Mouse (Mus musculus) ZHBTc4 (cell line): ENCODE measurements around the gene Scyl1.

Experiments
- DNase-seq: peaks from one replicate; pipeline ENCODE4 v3.0.0-alpha.2; 2011; ENCODE audit warnings: low read depth, low spot score

Gene Scyl1

DNA sequence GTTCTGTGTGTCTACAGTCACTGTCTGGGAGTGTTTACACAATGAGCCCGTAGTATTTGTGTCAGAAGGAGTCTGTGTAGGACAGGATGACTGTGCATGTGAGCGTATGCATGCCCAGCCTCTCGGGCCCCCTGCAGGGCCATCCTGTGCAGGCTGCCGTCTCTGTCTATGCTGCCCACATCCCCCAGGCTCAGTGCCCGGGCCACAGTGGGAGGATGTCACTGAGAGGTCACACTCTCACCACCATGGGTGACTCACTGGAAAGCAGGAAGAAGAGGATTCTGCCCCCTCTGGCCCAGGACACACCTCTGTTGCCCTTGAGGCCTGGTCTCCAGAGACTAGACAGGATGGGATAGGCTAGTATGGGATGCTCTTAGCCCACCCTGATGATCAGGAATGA, 27.6 kb downstream of the Scyl1 start:
- DNase-seq: no peak

DNA sequence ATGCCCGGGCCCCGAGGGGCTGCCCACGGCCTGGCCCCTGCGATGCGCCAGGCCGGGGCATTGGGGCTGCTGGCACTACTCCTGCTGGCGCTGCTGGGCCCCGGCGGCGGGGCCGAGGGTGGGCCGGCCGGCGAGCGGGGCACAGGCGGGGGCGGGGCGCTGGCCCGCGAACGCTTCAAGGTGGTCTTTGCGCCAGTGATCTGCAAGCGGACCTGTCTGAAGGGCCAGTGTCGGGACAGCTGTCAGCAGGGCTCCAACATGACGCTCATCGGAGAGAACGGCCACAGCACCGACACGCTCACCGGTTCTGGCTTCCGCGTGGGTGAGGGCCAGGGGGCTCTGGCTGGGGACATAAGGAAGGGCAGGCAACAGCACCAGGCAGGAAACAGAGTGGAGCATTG, 29.0 kb downstream of the Scyl1 start:
- no peak for DNase-seq

DNA sequence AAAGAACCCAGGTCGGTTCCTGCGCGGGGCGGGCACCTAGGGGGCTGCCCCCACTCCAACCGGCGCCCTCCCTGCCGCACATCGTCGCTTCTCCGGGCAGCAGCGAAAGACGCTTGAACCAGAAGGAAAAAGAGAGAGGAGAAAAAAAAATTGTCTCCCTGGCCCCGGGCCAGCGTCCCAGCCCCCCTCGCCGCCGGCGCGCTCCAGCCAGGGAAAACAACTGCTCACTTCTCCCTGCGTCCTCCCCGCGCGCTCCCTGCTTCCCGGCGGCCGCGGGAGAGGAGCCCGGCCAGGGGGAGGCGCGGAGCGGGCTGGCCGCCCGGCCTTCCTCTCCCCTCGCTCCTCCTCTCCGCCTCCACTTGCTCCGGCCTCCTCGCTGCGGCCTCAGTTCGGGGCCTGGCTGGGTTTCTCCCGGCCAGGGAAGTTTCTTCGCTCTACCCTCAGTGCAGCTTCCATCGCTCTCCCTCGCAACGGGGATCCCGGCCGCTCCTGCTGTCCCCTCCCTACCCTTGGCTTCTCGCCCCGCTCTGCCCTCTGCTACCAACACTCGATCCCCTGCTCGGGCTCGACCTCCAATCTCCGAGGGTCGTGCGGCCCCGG, 29.5 kb downstream of the Scyl1 start:
- DNase-seq: peak; percentile 53

DNA sequence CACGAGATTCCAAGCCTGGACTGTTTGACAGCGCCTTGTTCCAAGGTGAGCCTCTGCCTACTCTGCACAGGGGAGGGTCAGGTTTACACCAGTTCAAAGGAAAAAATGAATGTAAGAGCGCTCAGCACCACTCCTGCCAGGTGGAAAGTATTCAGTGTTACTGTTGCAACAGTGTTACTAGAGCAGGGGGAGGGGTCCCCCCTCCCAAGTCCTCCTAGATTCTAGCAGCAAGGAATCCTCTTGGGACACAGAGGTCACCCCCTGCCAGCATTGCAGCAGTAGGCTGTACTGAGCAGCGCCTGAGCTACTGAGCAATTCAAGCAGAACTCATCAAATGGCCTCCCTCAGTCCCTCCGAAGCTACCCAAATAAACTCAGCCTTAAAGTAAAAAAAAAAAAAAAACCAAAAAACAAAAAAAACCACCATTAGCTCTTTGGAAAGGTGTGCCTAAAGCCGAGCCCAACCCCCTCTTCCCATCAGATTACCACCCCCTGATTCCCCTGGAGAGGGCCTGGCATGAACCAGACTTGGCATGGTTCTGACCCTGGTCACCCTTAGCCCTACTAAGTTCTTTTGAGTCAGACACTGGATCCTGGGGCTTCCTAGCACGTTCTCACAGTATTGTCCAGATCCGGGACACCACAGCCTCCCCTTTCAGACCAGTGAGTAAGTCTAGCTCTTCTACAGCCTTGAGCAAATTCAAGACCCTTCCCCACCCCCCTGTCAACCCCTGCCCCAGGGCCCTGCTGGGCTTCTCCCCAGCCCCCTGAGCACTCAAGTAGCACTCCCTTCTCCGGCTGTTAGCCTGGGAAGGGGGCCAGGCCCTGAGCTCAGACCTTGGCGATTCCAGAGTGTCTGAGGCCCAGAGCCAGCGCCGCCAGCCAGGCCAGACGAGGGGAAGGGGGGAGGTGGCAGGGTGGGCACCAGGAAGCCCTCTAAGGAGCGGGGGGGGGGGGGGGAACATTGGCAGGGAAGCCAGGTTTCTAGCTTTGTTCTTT, 30.6 kb downstream of the Scyl1 start, which contains the start of gene Ltbp3:
TSS of gene Ltbp3 (plus strand) at position 585 of the 998 bp plus-strand sequence.
- no peak for DNase-seq

DNA sequence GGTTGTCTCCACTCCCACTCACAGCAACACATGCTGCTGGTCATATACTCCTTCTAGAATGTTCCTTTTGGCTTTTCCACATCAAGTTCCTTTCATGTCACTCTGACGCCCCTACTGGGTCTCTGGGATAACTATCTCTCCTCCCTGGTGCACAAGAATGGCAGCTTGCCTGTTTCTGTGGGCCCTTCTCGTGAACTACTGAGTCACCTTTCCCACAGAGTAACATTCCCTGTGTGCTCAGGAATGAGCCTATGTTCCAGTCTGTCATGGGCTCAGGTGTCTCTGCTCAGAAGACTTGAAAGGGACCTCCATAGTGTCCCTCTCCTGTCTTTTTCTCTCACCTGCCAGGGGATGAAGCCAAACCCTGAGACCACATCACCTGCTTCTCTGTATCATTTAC, 31.8 kb downstream of the Scyl1 start:
- no peak for DNase-seq

DNA sequence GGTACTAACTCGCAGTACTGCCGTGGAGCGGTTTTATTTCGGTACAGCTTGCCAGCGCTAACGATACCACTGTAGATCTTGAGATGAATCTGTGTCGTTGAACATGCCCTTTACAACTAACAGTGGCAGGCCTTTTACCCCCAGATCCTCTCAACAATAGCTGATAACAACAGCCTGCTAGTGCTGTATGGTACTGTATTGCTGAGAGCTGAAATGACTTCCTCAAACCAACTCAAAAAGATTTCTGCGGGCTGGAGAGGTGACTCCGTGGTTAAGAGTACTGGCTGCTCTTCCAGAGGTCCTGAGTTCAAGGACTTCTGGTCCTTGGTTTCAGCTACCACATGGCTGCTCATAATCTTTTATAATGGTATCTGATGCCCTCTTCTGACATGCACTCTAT, 36.9 kb downstream of the Scyl1 start:
- DNase-seq: no peak

DNA sequence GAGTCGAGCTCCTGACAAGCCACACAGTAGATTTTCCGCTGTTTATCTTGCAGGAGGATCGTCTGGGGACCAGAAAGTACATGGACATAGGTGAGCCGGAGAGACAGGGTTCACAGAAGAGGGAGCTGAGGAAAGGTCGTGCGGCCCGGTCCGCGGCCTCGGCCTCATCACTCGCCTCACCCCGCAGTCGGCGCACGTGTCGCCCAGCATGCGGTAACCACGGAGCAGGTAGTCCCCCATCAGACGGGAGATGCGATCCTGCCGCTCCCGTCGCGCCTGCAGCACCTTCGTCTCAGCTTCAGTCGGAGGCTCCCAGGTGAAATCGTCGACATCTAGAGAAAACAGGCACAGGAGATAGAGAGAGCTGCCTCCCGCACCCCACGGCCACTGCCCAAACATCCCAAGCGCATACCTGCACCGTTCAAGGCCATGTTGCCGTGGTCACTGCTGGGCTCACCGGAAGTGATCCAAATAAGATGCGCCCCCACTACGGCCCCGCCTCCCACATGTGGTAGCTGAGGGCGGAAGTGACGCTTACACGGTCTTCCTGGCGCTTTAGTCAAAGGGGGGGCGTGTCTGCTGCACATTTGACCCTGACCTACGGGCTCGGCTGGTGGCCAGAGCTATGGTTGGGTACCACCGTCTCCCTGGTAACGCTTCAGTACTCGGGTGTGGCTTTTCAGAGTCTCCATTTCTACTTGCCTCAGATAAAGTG, 39.8 kb downstream of the Scyl1 start:
- DNase-seq: peak; percentile 96

DNA sequence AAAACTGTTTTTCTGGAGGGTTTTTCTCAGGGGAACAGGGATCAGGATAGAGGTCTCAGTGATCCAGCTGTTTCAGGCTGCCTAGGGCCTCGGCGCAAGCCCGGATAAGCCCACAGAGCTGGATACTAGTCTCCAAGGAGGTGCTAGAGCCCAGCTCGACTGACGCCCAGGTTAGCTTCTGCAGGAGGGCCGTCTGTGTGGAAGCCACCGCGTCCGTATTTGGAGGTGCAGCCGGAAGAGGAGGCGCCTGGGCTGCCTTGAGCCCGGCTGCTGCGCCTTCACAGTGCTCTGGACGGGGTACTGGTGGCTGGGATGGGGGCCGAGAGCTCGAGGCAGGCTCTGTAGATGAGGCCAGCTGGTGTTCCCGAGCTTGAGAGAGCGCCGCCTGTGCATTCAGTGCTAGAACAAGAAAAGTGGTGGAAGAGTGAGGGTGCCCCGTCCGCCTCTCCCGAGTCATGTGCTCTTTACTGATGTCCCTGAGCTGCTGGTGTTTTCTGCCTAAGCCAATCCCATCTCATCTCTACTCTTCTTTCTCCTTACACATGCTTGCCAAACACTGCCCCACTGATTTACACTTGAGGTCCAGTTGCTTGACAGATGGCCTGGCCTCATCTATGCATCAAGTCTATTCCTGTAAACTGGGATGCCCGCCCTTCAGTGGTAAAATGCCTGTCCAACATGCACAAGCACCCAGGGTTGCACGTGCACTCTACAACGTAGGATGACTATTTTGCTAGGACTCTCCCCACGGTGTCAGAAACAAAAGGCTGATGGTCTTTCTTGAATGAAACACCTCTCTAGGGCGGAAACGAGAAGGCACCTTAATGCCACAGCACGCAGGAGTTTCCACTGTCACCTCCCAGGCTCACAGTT, 40.7 kb downstream of the Scyl1 start:
- no peak for DNase-seq

DNA sequence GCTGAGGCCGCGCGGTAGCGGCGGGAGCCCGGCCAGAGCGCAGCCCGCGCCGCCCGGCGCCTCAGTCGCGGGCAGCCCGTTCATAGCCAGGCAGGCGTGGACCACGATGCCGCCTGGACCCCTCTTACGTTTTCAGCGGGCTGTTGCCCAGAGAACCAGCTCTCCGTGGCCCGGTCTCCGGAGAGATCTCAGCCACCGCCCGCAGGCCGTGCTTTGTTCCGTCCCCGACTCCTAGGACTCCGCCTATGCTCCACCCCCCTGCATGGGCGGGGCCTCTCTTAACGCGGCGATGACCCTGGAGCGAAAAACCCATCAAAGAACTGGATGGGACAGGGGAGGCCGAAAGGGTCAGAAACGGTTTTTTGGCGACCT, 41.8 kb downstream of the Scyl1 start, which contains the start of gene Fam89b:
TSS of gene Fam89b (minus strand) at position 210 of the 372 bp plus-strand sequence.
- peak; percentile 92 for DNase-seq

DNA sequence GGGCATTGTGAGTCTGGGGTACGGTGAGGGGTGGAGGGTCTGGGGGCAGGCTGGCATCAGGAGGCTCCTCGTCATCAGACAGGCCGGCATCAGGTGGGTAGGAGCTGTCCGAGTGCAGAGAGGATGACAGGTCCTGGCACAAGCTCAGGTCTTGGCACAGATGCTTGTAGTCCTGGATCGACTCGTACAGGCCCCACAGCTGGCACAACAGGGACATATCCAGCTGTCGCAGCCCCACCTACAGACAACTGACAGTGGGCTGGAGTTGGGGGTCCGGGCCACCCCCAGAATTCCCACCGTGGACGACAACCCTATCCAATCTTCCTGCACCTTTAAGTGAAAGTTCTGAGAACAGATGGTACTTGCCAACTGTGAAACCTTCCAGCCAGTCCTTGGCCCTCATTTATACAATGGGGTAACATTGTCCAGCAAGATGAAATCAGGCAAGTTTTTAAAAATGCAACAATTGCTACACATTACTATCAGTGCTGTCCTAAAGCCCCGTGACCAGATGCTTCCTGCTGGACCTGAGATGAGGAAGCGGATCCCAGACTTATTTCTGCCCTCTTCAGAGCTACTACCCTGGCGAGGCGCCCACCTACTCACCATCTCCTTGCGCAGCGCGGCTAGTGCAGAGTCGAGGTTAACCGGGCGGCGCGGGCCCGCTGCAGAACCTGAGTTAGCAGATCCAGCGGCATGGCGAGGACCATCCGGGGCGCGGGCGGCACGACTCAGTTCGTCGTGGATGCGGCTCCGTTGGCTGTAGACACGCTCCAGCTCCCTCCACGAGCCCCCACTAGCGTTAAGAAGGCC, 42.4 kb downstream of the Scyl1 start:
- DNase-seq: peak; percentile 45

DNA sequence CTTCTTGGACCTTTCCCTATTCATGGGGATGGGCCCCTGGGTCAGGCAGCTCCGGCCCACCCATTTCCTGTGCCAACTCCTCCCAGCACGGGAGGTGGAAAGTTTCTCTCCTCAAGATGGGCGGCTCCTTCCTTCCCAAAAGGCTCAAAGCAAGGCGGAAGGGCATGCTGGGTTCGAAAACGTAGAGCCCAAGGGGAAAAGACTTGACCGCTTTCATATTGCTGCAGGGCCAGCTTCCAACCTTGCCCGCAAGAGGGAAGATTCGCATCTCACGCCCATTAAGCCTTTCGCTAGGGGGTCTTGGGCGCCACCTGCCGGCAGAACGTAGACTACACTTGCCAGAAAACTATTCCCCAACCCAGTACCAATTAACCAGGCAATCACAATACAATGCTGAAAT, 43.5 kb downstream of the Scyl1 start:
- peak; percentile 91 for DNase-seq

DNA sequence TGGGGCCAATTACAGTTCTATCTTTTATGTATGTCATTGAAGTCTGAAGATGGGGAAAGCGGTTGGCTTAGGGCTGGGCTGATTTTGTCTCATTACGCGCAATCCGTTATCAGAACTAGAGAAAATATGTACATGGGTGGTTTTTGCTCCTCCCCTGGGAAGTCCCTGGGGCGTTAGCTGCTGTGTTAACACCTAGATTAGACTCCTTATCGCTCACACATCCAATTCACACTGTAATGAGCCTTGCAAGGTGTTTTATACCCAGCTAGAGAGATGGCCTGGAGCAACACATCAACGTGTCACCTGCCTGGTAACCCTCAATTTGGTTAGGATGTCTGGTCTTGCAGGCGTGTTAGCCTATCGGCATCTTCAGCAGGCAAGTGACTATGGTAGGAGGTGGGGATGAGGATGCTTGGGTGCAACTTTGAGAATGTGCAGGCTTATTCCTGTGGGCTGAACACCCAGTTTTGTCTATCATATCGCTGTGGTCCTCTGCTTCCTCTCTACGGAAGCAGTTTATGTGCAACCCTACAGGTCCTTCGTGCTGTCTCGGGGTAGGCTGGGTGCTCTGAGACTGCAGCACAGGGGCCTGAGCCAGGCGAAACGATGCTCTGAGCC, 44.1 kb downstream of the Scyl1 start:
- no peak for DNase-seq

DNA sequence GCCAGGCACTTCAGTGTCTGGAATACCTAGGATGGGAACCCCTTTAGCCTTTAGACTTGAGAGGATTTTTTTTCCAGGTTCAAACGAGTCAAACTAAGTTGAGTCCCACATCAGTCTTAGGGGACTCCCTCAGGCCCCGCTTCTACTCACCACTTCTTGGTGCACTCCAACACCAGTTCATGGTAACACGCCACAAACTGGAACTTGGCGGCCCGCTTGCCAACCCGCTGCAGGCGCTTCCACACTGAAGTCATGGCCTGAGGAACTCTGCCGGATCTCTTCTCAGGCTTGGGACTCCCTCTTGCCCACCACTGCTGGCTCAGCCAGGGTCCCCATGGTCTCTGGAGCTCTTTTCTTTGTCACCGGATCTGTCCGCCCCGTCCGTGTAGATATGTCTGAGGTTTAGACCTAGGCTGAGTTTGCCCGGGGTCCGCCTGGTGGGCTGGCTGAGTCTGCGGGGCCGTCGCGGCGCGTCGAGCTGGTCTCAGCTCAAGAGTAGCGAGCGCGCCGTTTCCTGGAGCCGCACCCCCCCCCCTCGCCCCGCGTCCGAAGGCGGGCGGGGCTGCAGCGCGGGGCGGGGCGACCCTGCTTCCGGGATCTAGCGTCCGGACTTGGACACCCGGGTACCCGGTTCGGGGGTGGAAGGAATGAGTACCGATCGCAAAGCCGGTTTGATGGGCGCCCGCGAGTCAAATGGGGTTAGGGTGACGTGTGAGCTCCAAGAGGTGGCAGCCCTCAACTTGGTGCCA, 45.3 kb downstream of the Scyl1 start, which contains the start of gene Ehbp1l1:
TSS of gene Ehbp1l1 (minus strand) at position 551 of the 749 bp plus-strand sequence.
- DNase-seq: peak; percentile 72

DNA sequence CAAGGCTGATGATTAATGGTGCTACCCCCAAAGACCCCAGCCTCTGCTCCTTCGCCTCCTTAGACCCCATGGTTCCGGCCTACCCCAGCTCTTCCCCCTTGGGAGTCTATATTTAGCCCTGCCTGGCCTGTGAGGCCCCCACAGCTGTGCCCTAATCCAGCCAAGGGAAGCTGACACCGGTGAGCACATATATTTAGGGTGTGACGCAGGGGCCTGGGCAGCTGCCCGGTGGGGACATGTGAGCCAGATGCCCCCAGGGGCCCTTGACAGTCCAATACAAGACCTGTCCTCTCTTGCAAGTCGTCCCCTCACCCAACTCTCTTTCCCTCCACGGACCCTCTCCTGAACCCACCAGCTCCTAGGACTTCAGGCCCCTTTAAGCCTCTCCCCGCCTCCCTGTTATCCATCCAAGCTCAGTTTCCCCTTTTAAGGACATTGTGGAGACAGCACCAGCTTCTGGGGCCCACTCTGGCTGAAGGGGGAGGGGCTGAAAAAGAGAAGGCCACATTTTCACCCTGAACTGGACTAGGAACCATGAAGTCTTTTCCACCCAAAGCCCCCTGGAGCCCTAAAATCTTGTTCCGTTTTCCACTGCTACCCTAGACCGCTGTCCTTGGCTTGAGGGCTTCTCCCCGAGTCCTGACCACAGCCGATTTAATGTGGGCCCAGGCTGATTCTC, 46.1 kb downstream of the Scyl1 start:
- no peak for DNase-seq

DNA sequence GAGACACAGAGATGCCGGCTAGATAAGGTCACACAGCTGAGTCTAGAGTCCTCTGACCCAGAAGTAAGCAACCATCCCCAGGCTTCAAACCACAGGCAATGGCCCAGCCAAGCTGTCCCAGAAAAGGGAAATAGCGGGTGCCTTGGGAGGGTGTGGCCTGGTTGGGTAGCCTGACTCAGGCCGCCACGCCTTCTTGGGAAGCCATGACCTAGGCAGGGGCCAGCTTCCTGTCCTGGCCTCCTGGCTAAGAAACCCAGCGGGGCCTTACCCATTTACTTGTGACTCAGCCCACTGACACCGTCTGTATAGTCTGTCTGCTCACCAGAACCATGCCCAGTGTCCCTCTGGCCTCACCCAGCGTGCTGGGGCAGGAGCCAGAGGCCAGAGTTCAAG, 46.7 kb downstream of the Scyl1 start:
- no peak for DNase-seq

DNA sequence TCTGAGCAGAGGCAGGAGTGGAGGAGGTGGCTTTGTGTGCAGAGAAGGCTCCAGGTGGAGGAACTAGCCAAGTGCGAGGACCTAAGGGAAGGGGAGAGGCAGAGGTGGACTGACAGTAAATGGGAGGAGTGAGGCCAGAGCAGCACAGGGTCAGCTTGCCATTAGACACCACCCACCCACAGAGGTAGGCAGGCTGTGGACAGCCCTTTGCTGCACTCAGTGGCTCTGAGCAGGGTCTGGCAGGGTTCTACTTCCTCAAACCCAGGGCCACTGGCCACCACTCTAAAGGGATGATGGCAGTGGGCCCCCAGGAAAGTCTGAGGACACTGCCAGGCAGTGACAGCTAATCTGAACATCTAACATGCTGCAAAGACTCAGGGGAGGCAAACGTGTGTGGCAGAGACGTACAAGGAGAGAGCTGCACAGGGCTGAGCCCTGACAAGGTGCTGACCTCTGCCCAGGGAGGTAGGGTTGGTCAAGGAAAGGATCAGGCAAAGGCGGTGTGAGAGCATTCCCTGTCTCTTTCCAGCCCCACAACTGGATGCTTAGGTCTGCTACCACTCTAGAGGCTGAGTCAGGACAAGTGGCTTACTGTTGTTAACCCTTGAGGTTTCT, 47.2 kb downstream of the Scyl1 start:
- DNase-seq: no peak

DNA sequence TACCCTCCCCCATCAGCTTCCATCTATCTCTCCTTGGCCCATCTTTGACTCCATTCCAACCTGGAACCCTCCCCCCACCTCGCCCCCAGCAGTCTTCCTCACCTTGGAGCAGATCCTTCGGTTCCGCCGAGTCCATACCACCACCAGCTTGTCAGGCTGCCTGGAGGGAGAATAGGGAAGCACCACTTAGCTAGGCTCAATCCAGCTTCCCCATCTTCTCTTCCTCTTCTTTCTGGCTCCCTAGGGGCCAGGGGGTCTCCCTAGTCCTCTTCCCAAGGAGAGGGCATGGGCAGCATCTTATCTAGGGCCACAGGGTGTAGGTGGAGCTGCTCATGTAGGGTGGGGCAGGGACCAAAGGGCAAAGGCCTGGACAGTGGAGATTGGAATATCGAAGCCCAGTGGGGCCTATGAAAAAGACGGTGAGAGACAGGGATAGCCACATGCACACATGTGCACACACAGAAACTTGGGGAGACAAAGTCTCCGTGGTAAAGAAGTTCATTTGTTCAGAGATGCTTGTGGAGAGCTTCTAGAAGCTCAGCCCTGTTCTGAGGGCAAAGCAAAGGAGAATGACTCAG, 48.3 kb downstream of the Scyl1 start:
- DNase-seq: no peak

DNA sequence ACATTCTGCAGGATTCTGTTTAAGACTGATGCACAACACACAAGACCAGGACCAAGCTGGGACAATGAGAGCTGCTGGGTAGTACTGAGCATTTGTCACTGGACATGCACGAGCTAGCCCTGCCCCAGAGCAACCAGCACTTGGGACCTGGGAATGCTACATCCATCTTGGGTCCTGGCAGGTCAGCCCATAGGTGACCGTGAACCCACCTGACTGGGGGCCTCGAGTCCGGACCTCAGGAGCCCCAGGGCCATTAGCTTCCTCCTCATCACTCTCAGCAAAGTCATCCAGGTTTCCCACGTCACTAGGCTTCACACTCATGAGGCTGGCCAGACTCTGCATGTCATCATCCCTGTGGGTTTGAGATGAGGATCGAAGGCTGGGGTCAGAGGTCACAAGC, 50.0 kb downstream of the Scyl1 start:
- DNase-seq: no peak
